Comparison of ENCODE assay signal across 8 mouse cellular contexts in the genomic region with DNA sequence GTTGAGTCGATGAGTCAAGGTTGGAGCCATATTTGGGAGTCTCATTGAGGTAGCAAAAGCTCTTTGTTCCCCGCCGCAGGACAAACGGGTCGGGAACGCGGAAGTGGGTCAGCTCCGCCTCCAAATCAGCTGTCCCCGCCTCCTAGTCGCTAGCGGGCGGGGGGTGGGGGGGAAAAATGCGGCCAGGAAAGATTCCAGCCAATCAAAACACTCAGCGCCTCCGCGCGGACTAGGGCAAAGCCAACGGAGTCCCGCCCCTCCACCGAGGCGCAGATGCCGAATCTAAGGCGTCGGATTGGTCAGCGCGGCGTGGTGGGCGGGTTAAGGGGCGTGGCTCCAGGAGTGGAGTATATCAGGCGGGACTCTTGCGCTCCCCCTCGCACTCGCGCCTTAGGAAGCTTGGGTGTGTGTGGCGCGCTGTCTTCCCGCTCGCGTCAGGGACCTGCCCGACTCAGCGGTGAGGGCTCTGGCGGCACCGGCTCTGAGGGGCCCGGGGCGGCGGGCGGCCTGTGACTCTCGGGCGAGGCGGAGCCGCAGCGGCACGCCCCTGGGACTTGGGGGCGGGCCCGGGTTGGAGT. TPM values are rescaled to one million over a fixed set of nuclear protein-coding genes. Genes with fewer than 3 reads are reported as not detected.
DNase-seq lines count a peak whose midpoint lies in the region; ATAC-seq and TF ChIP-seq lines count a peak whose summit lies in the region.

No protein-coding gene starts in this region.

- H3K4me1 ChIP-seq in ES-Bruce4 (ENCODE audit: control insufficient read depth, insufficient read depth, low read length): peaks cover 9% of the 10 kb centered on the region
- peaks cover 66% of the 10 kb centered on the region for H3K4me1 ChIP-seq in forebrain, embryonic 13.5 days
- peaks cover 59% of the 10 kb centered on the region for H3K4me1 ChIP-seq in liver, embryonic 16.5 days (ENCODE audit: control insufficient read depth, low read depth, low read length)
- H3K4me1 ChIP-seq in neural tube, embryonic 12.5 days: peaks cover 60% of the 10 kb centered on the region
- H3K4me1 ChIP-seq in stomach, postnatal 0 days (replicated peaks; ENCODE audit: control insufficient read depth, insufficient read depth): peaks cover 15% of the 10 kb centered on the region

- no peak for TF ChIP-seq CTCF in ES-Bruce4 (IDR thresholded peaks at IDR 0.05; ENCODE audit: low read depth, low read length)
- no peak for TF ChIP-seq CTCF in stomach, postnatal 0 days (IDR thresholded peaks at IDR 0.05; ENCODE audit: low read depth)

- WGBS in forebrain, embryonic 13.5 days: under 1% methylated on average over 50 of the region's 55 CpGs
- WGBS in liver, embryonic 16.5 days (ENCODE audit: insufficient replicate concordance): under 1% methylated on average over 54 of the region's 55 CpGs
- WGBS in neural tube, embryonic 12.5 days: under 1% methylated on average over 55 of the region's 55 CpGs
- WGBS in stomach, postnatal 0 days: under 1% methylated on average over 45 of the region's 55 CpGs

- peak overlapping the region; percentile 93 for H3K9ac ChIP-seq in ES-Bruce4 (ENCODE audit: low read depth, poor library complexity, severe bottlenecking)
- peak overlapping the region; percentile 100 for H3K9ac ChIP-seq in forebrain, embryonic 13.5 days
- peak overlapping the region; percentile 92 for H3K9ac ChIP-seq in liver, embryonic 16.5 days (ENCODE audit: low read depth, low read length)
- H3K9ac ChIP-seq in neural tube, embryonic 12.5 days: peak overlapping the region; percentile 100
- peak overlapping the region; percentile 100 for H3K9ac ChIP-seq in stomach, postnatal 0 days (ENCODE audit: low read length)

- H3K27me3 ChIP-seq in ES-Bruce4 (ENCODE audit: control insufficient read depth, insufficient read depth, low read length, poor library complexity, severe bottlenecking): no peaks in the 10 kb centered on the region
- no peaks in the 10 kb centered on the region for H3K27me3 ChIP-seq in forebrain, embryonic 13.5 days
- H3K27me3 ChIP-seq in liver, embryonic 16.5 days (ENCODE audit: control insufficient read depth, insufficient read depth, low read depth, low read length): no peaks in the 10 kb centered on the region
- H3K27me3 ChIP-seq in neural tube, embryonic 12.5 days (replicated peaks): 0 out of 2 replicates have a peak, but pooled peaks cover 7% of the 10 kb centered on the region
- H3K27me3 ChIP-seq in stomach, postnatal 0 days (ENCODE audit: control insufficient read depth, insufficient read depth, low read length): no peaks in the 10 kb centered on the region

- H3K9me3 ChIP-seq in ES-Bruce4 (replicated peaks; ENCODE audit: control insufficient read depth, insufficient read depth, low read length, poor library complexity, severe bottlenecking): no peaks in the 10 kb centered on the region
- H3K9me3 ChIP-seq in forebrain, embryonic 13.5 days (replicated peaks): no peaks in the 10 kb centered on the region
- no peaks in the 10 kb centered on the region; the same call in 1 of the 2 replicates for H3K9me3 ChIP-seq in liver, embryonic 16.5 days (replicated peaks; ENCODE audit: control insufficient read depth, low read length)
- no peaks in the 10 kb centered on the region for H3K9me3 ChIP-seq in neural tube, embryonic 12.5 days
- no peaks in the 10 kb centered on the region for H3K9me3 ChIP-seq in stomach, postnatal 0 days (ENCODE audit: control insufficient read depth, low read length)

- peak; percentile 99 to 100 for DNase-seq in heart, postnatal 10 days
- peak; percentile 99 for DNase-seq in kidney, postnatal 4 days
- DNase-seq in stomach, postnatal 0 days (ENCODE audit: low spot score): peak; percentile 99

- H3K4me2 ChIP-seq in forebrain, embryonic 13.5 days: peak overlapping the region; percentile 79
- peak overlapping the region; percentile 80 for H3K4me2 ChIP-seq in liver, embryonic 16.5 days (ENCODE audit: low read depth, low read length)
- H3K4me2 ChIP-seq in neural tube, embryonic 12.5 days (replicated peaks): peak overlapping the region; percentile 62
- peak overlapping the region; percentile 62 for H3K4me2 ChIP-seq in stomach, postnatal 0 days (replicated peaks; ENCODE audit: low read depth)

- intact Hi-C loops in heart, postnatal 10 days (cut with DNase I): no loop called here

- peak; percentile 72 for ATAC-seq in cerebellum, adult (ENCODE audit: insufficient number of reproducible peaks, low FRiP score, low TSS enrichment)
- ATAC-seq in forebrain, embryonic 13.5 days: peak; percentile 91
- ATAC-seq in liver, embryonic 16.5 days (ENCODE audit: low read depth): peak; percentile 86
- ATAC-seq in neural tube, embryonic 12.5 days (ENCODE audit: low FRiP score, low read depth): peak; percentile 87
- ATAC-seq in stomach, postnatal 0 days (ENCODE audit: low FRiP score, low TSS enrichment): peak; percentile 88

- peak overlapping the region; percentile 85 for H3K4me3 ChIP-seq in ES-Bruce4 (ENCODE audit: low read depth, low read length)
- peak overlapping the region; percentile 90 for H3K4me3 ChIP-seq in forebrain, embryonic 13.5 days
- peak overlapping the region; percentile 87 for H3K4me3 ChIP-seq in liver, embryonic 16.5 days (ENCODE audit: low read depth, low read length)
- H3K4me3 ChIP-seq in neural tube, embryonic 12.5 days: peak overlapping the region; percentile 92
- H3K4me3 ChIP-seq in stomach, postnatal 0 days (ENCODE audit: low read depth, low read length): peak overlapping the region; percentile 89

- TF ChIP-seq EP300 in ES-Bruce4 (IDR thresholded peaks at IDR 0.05; ENCODE audit: insufficient read depth, low read depth, low read length): 0 out of 2 replicates have a peak, but pooled peaks have one; percentile 34
- TF ChIP-seq EP300 in stomach, postnatal 0 days (optimal IDR thresholded peaks at IDR 0.05): peak; percentile 75

- peak overlapping the region; percentile 45 for H3K27ac ChIP-seq in ES-Bruce4 (ENCODE audit: insufficient read depth, low read length)
- H3K27ac ChIP-seq in forebrain, embryonic 13.5 days: peak overlapping the region; percentile 99
- peak overlapping the region; percentile 98 for H3K27ac ChIP-seq in liver, embryonic 16.5 days (ENCODE audit: low read length)
- H3K27ac ChIP-seq in neural tube, embryonic 12.5 days: peak overlapping the region; percentile 96
- H3K27ac ChIP-seq in stomach, postnatal 0 days (replicated peaks): peak overlapping the region; percentile 100

- peaks cover 11% of the 10 kb centered on the region for H3K36me3 ChIP-seq in ES-Bruce4 (ENCODE audit: control insufficient read depth, insufficient read depth, low read length, poor library complexity, severe bottlenecking)
- peaks cover 33% of the 10 kb centered on the region for H3K36me3 ChIP-seq in forebrain, embryonic 13.5 days (ENCODE audit: poor library complexity, severe bottlenecking)
- peaks cover 26% of the 10 kb centered on the region for H3K36me3 ChIP-seq in liver, embryonic 16.5 days (ENCODE audit: control insufficient read depth, insufficient read depth)
- H3K36me3 ChIP-seq in neural tube, embryonic 12.5 days: peaks cover 33% of the 10 kb centered on the region
- H3K36me3 ChIP-seq in stomach, postnatal 0 days (ENCODE audit: control insufficient read depth, insufficient read depth, low read length): peaks cover 24% of the 10 kb centered on the region

- peak; percentile 97 for TF ChIP-seq POLR2A in ES-Bruce4 (IDR thresholded peaks at IDR 0.05; ENCODE audit: insufficient read depth, low read length)

RNA-seq across cellular contexts. Expression of a gene that starts 1.8 kb away (rescaled TPM):
- polyA plus RNA-seq in ES-Bruce4 (2011; ENCODE audit: insufficient read depth, insufficient read length, low read depth, missing spikeins): 51.9 and 58.2 TPM in 2 replicates
- 274 and 308 TPM in 2 replicates for polyA plus RNA-seq in forebrain, embryonic 13.5 days (2015; fragmentation: Nextera tagmentation; extraction: Ambion mirVana)
- total RNA-seq in heart, postnatal 10 days (2021): 100 to 1,000 TPM; 113 to 134 TPM
- polyA plus RNA-seq in liver, embryonic 16.5 days (2015; fragmentation: Nextera tagmentation; extraction: Ambion mirVana): 13.8 and 14.2 TPM in 2 replicates
- 262 and 273 TPM in 2 replicates for polyA plus RNA-seq in neural tube, embryonic 12.5 days (2016; fragmentation: Nextera tagmentation; extraction: Ambion mirVana)
- polyA plus RNA-seq in stomach, postnatal 0 days (2015; fragmentation: Nextera tagmentation; extraction: Ambion mirVana): 237 and 244 TPM in 2 replicates

RNA-seq across cellular contexts. Expression of a gene that starts 5.2 kb away (rescaled TPM):
- 7.6 and 7.7 TPM in 2 replicates for polyA plus RNA-seq in ES-Bruce4 (2011; ENCODE audit: insufficient read depth, insufficient read length, low read depth, missing spikeins)
- polyA plus RNA-seq in forebrain, embryonic 13.5 days (2015; fragmentation: Nextera tagmentation; extraction: Ambion mirVana): 12.2 and 12.6 TPM in 2 replicates
- total RNA-seq in heart, postnatal 10 days (2021): 1 to 10 TPM; 3.1 to 3.4 TPM
- 8.4 and 8.7 TPM in 2 replicates for polyA plus RNA-seq in liver, embryonic 16.5 days (2015; fragmentation: Nextera tagmentation; extraction: Ambion mirVana)
- polyA plus RNA-seq in neural tube, embryonic 12.5 days (2016; fragmentation: Nextera tagmentation; extraction: Ambion mirVana): 14.9 and 15.7 TPM in 2 replicates
- polyA plus RNA-seq in stomach, postnatal 0 days (2015; fragmentation: Nextera tagmentation; extraction: Ambion mirVana): 13.9 and 14.1 TPM in 2 replicates

RNA-seq across cellular contexts. Expression of a gene that starts 11.7 kb away (rescaled TPM):
- polyA plus RNA-seq in ES-Bruce4 (2011; ENCODE audit: insufficient read depth, insufficient read length, low read depth, missing spikeins): 7.2 and 11.2 TPM in 2 replicates
- 17.7 and 19.5 TPM in 2 replicates for polyA plus RNA-seq in forebrain, embryonic 13.5 days (2015; fragmentation: Nextera tagmentation; extraction: Ambion mirVana)
- 1 to 10 TPM; 1.4 to 1.7 TPM for total RNA-seq in heart, postnatal 10 days (2021)
- 0.47 and 0.53 TPM in 2 replicates for polyA plus RNA-seq in liver, embryonic 16.5 days (2015; fragmentation: Nextera tagmentation; extraction: Ambion mirVana)
- 47.9 and 48.0 TPM in 2 replicates for polyA plus RNA-seq in neural tube, embryonic 12.5 days (2016; fragmentation: Nextera tagmentation; extraction: Ambion mirVana)
- polyA plus RNA-seq in stomach, postnatal 0 days (2015; fragmentation: Nextera tagmentation; extraction: Ambion mirVana): 6.5 and 7.2 TPM in 2 replicates

RNA-seq across cellular contexts. Expression of a gene that starts 19.5 kb away (rescaled TPM):
- polyA plus RNA-seq in ES-Bruce4 (2011; ENCODE audit: insufficient read depth, insufficient read length, low read depth, missing spikeins): 67.4 and 73.2 TPM in 2 replicates
- polyA plus RNA-seq in forebrain, embryonic 13.5 days (2015; fragmentation: Nextera tagmentation; extraction: Ambion mirVana): 35.1 and 37.9 TPM in 2 replicates
- total RNA-seq in heart, postnatal 10 days (2021): 100 to 1,000 TPM; 132 to 190 TPM
- 2.3 and 2.6 TPM in 2 replicates for polyA plus RNA-seq in liver, embryonic 16.5 days (2015; fragmentation: Nextera tagmentation; extraction: Ambion mirVana)
- polyA plus RNA-seq in neural tube, embryonic 12.5 days (2016; fragmentation: Nextera tagmentation; extraction: Ambion mirVana): 40.8 and 45.1 TPM in 2 replicates
- polyA plus RNA-seq in stomach, postnatal 0 days (2015; fragmentation: Nextera tagmentation; extraction: Ambion mirVana): 8.5 and 9.6 TPM in 2 replicates

RNA-seq across cellular contexts. Expression of a gene that starts 26.9 kb away (rescaled TPM):
- 29.8 and 33.4 TPM in 2 replicates for polyA plus RNA-seq in ES-Bruce4 (2011; ENCODE audit: insufficient read depth, insufficient read length, low read depth, missing spikeins)
- 21.2 and 26.8 TPM in 2 replicates for polyA plus RNA-seq in forebrain, embryonic 13.5 days (2015; fragmentation: Nextera tagmentation; extraction: Ambion mirVana)
- total RNA-seq in heart, postnatal 10 days (2021): 1 to 10 TPM; 3.2 to 4.1 TPM
- polyA plus RNA-seq in liver, embryonic 16.5 days (2015; fragmentation: Nextera tagmentation; extraction: Ambion mirVana): 0.44 and 0.65 TPM in 2 replicates
- polyA plus RNA-seq in neural tube, embryonic 12.5 days (2016; fragmentation: Nextera tagmentation; extraction: Ambion mirVana): 26.5 and 27.3 TPM in 2 replicates
- 4.2 and 4.3 TPM in 2 replicates for polyA plus RNA-seq in stomach, postnatal 0 days (2015; fragmentation: Nextera tagmentation; extraction: Ambion mirVana)

Comparison
In these comparisons a context has a peak if more than half of its experiments do, and no peak if none do; other contexts are left out.
1. Peak in every context shown above with its lines: DNase-seq, ATAC-seq, H3K4me3 ChIP-seq and H3K27ac ChIP-seq.
2. H3K27ac ChIP-seq: peak in every context shown above with its lines; median percentile 100 in stomach, postnatal 0 days; 99 in forebrain, embryonic 13.5 days; 98 in liver, embryonic 16.5 days; 96 in neural tube, embryonic 12.5 days; 45 in ES-Bruce4.